Comparison of ENCODE assay signal across 11 mouse cellular contexts in the genomic region with DNA sequence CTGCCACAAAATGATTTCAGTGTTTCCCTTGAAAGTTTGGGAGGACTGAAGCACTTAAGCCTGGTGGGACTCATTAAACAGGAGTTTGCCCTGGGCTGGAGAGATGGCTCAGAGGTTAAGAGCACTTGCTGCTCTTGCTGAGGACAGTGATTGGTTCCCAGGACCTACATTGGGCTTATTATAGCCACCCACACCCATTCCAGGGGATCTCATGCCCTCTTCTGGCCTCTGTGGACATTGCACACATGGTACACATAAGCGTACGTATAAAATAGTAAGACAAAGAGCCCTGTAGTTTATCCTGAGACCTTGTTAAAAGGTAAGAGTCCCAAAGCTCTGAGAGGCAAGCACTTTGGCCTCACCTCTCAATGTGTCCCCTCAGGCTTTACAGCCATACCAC.
DNase-seq lines count a peak whose midpoint lies in the region.
"Had no signal": no experiment of that assay in that cellular context is flagged by ENCODE, and none has a peak within 500 bp of the region (broad histone marks: within the 10 kb centered on the region; RNA-seq: fewer than 3 reads in every experiment).

No protein-coding gene starts in this region.

- no peaks in the 10 kb centered on the region for H3K36me3 ChIP-seq in splenic B cell, adult 2 months (ENCODE audit: control insufficient read depth, insufficient read depth, low read length, poor library complexity, severe bottlenecking)
- H3K36me3 ChIP-seq: hindbrain, embryonic 12.5 days; liver, embryonic 15.5 days; stomach, embryonic 15.5 days had no signal

- peak; percentile 17 to 23 for DNase-seq in kidney, postnatal 4 days
- no peak for DNase-seq in kidney, postnatal 25 days
- peak; percentile 15 for DNase-seq in right cerebral cortex, postnatal 14 days
- no peak for DNase-seq in right cerebral cortex, postnatal 36 days (ENCODE audit: low spot score in 2 of 2)
- peak; percentile 53 for DNase-seq in R1 (ENCODE audit: low read depth, low spot score)
- peak; percentile 7 for DNase-seq in splenic B cell, adult 2 months (ENCODE audit: low read depth, low spot score)
- DNase-seq in urinary bladder, postnatal 25 days (ENCODE audit: low spot score), result no peak
- DNase-seq: cerebellum, postnatal 36 days had no signal

- H3K27me3 ChIP-seq in splenic B cell, adult 2 months (ENCODE audit: control insufficient read depth, insufficient read depth, low read length, poor library complexity, severe bottlenecking), result no peaks in the 10 kb centered on the region
- H3K27me3 ChIP-seq: hindbrain, embryonic 12.5 days; stomach, embryonic 15.5 days had no signal

Comparison
In these comparisons a context has a peak if more than half of its experiments do, and no peak if none do; other contexts are left out.
1. DNase-seq: peak in kidney, postnatal 4 days (2 of 2), right cerebral cortex, postnatal 14 days (single experiment), R1 (single experiment) and splenic B cell, adult 2 months (single experiment); none in kidney, postnatal 25 days (0 of 2), right cerebral cortex, postnatal 36 days (0 of 2) and urinary bladder, postnatal 25 days (single experiment).